Comparison of ENCODE assay signal across 13 mouse cellular contexts in genomic region chr13:42719401-42719800, GRCm38 (mm10). TPM values are rescaled to one million over a fixed set of nuclear protein-coding genes. Genes with fewer than 3 reads are reported as not detected.
A peak's percentile ranks its signal among the peaks of the same experiment; 100 is the strongest.
DNase-seq lines count a peak whose midpoint lies in the region; ATAC-seq and TF ChIP-seq lines count a peak whose summit lies in the region.
"Had no signal": no experiment of that assay in that cellular context is flagged by ENCODE, and none has a peak within 500 bp of the region (broad histone marks: within the 10 kb centered on the region; RNA-seq: fewer than 3 reads in every experiment).

No protein-coding gene starts in this region.

- intact Hi-C loops in gastrocnemius, postnatal 36 days (cut with DNase I): no loop called here

- TF ChIP-seq CTCF in lung, embryonic 14.5 days (IDR thresholded peaks at IDR 0.05; ENCODE audit: low read depth): no peak

- H3K9ac ChIP-seq in forebrain, embryonic 11.5 days (ENCODE audit: low read length): no peak overlapping the region
- H3K9ac ChIP-seq in forebrain, embryonic 14.5 days (ENCODE audit: low read length): no peak overlapping the region
- H3K9ac ChIP-seq in lung, embryonic 14.5 days: no peak overlapping the region
- H3K9ac ChIP-seq in hindbrain, embryonic 13.5 days: no peak overlapping the region
- H3K9ac ChIP-seq in neural tube, embryonic 12.5 days: no peak overlapping the region
- H3K9ac ChIP-seq: hindbrain, embryonic 15.5 days had no signal

- H3K9me3 ChIP-seq in forebrain, embryonic 11.5 days (ENCODE audit: control insufficient read depth, low read length): no peaks in the 10 kb centered on the region
- H3K9me3 ChIP-seq in forebrain, embryonic 14.5 days (replicated peaks; ENCODE audit: control insufficient read depth, low read length): no peaks in the 10 kb centered on the region
- H3K9me3 ChIP-seq in lung, embryonic 14.5 days (ENCODE audit: low read depth, low read length): no peaks in the 10 kb centered on the region
- H3K9me3 ChIP-seq in hindbrain, embryonic 13.5 days: no peaks in the 10 kb centered on the region
- no peaks in the 10 kb centered on the region for H3K9me3 ChIP-seq in neural tube, embryonic 12.5 days
- H3K9me3 ChIP-seq: hindbrain, embryonic 15.5 days had no signal

- H3K27ac ChIP-seq in forebrain, embryonic 11.5 days (ENCODE audit: low read depth, low read length): no peak overlapping the region
- H3K27ac ChIP-seq in forebrain, embryonic 14.5 days (ENCODE audit: low read depth, low read length): no peak overlapping the region
- no peak overlapping the region for H3K27ac ChIP-seq in lung, embryonic 14.5 days (ENCODE audit: low read depth)
- peak overlapping the region; percentile 50 for H3K27ac ChIP-seq in hindbrain, embryonic 13.5 days
- no peak overlapping the region for H3K27ac ChIP-seq in neural tube, embryonic 12.5 days
- H3K27ac ChIP-seq: hindbrain, embryonic 15.5 days had no signal

- no peaks in the 10 kb centered on the region for H3K27me3 ChIP-seq in forebrain, embryonic 11.5 days (ENCODE audit: control insufficient read depth, insufficient read depth, low read length)
- no peaks in the 10 kb centered on the region for H3K27me3 ChIP-seq in forebrain, embryonic 14.5 days (replicated peaks; ENCODE audit: control insufficient read depth, insufficient read depth, low read length)
- no peaks in the 10 kb centered on the region for H3K27me3 ChIP-seq in lung, embryonic 14.5 days (ENCODE audit: insufficient read depth, low read length)
- no peaks in the 10 kb centered on the region for H3K27me3 ChIP-seq in hindbrain, embryonic 13.5 days
- no peaks in the 10 kb centered on the region for H3K27me3 ChIP-seq in neural tube, embryonic 12.5 days (replicated peaks)
- H3K27me3 ChIP-seq: hindbrain, embryonic 15.5 days had no signal

- no peaks in the 10 kb centered on the region for H3K36me3 ChIP-seq in forebrain, embryonic 11.5 days (ENCODE audit: control insufficient read depth, insufficient read depth, low read length)
- no peaks in the 10 kb centered on the region for H3K36me3 ChIP-seq in forebrain, embryonic 14.5 days (ENCODE audit: control insufficient read depth, insufficient read depth, low read length)
- H3K36me3 ChIP-seq in lung, embryonic 14.5 days (ENCODE audit: insufficient read depth): no peaks in the 10 kb centered on the region
- no peaks in the 10 kb centered on the region for H3K36me3 ChIP-seq in hindbrain, embryonic 13.5 days
- no peaks in the 10 kb centered on the region for H3K36me3 ChIP-seq in neural tube, embryonic 12.5 days
- H3K36me3 ChIP-seq: hindbrain, embryonic 15.5 days had no signal

- no peak overlapping the region for H3K4me2 ChIP-seq in forebrain, embryonic 11.5 days (ENCODE audit: low read depth, low read length, severe bottlenecking)
- H3K4me2 ChIP-seq in forebrain, embryonic 14.5 days (ENCODE audit: low read length): no peak overlapping the region
- no peak overlapping the region for H3K4me2 ChIP-seq in lung, embryonic 14.5 days
- H3K4me2 ChIP-seq in hindbrain, embryonic 13.5 days: no peak overlapping the region
- H3K4me2 ChIP-seq in neural tube, embryonic 12.5 days (replicated peaks): 0 out of 2 replicates have a peak overlapping the region, but pooled peaks have one; percentile 7
- H3K4me2 ChIP-seq: hindbrain, embryonic 15.5 days had no signal

- peak; percentile 53 for DNase-seq in forebrain, embryonic 11.5 days (ENCODE audit: low spot score)
- no peak for DNase-seq in forebrain, embryonic 14.5 days (ENCODE audit: low spot score)
- peak; percentile 5 for DNase-seq in lung, embryonic 14.5 days
- no peak for DNase-seq in lung, adult 18-20 months
- DNase-seq in left cerebral cortex, adult 11 months (ENCODE audit: low spot score): no peak
- DNase-seq in gastrocnemius, postnatal 36 days: no peak
- DNase-seq: cerebellum, adult 9-11 months; liver; lung, postnatal 10 days had no signal

- no peak overlapping the region for H3K4me3 ChIP-seq in forebrain, embryonic 11.5 days (ENCODE audit: low read depth, low read length)
- no peak overlapping the region for H3K4me3 ChIP-seq in forebrain, embryonic 14.5 days (ENCODE audit: low read depth, low read length)
- H3K4me3 ChIP-seq in lung, embryonic 14.5 days (ENCODE audit: low read depth, low read length): no peak overlapping the region
- no peak overlapping the region for H3K4me3 ChIP-seq in hindbrain, embryonic 13.5 days
- H3K4me3 ChIP-seq in neural tube, embryonic 12.5 days: no peak overlapping the region
- H3K4me3 ChIP-seq: hindbrain, embryonic 15.5 days had no signal

- WGBS in forebrain, embryonic 11.5 days: 38% methylated on average over 9 of the region's 9 CpGs
- whole genome bisulfite sequencing in forebrain, embryonic 14.5 days: 36% methylated on average over 9 of the region's 9 CpGs
- WGBS in lung, embryonic 14.5 days: 26% methylated on average over 9 of the region's 9 CpGs
- WGBS in hindbrain, embryonic 13.5 days: 16% methylated on average over 9 of the region's 9 CpGs
- 7% methylated on average over 9 of the region's 9 CpGs for WGBS in neural tube, embryonic 12.5 days

- no peak for ATAC-seq in forebrain, embryonic 11.5 days (replicated peaks; ENCODE audit: low FRiP score)
- ATAC-seq in forebrain, embryonic 14.5 days: no peak
- no peak for ATAC-seq in lung, embryonic 14.5 days (ENCODE audit: insufficient read depth)
- ATAC-seq in hindbrain, embryonic 13.5 days (ENCODE audit: low FRiP score): no peak; the same call in 1 of the 2 replicates
- no peak for ATAC-seq in neural tube, embryonic 12.5 days (ENCODE audit: low FRiP score, low read depth)

- no peaks in the 10 kb centered on the region for H3K4me1 ChIP-seq in forebrain, embryonic 11.5 days (replicated peaks; ENCODE audit: control insufficient read depth, insufficient read depth, low read length)
- H3K4me1 ChIP-seq in forebrain, embryonic 14.5 days (ENCODE audit: control insufficient read depth, insufficient read depth, low read length): no peaks in the 10 kb centered on the region
- no peaks in the 10 kb centered on the region for H3K4me1 ChIP-seq in lung, embryonic 14.5 days (ENCODE audit: insufficient read depth)
- H3K4me1 ChIP-seq in hindbrain, embryonic 13.5 days (replicated peaks): peaks cover 18% of the 10 kb centered on the region
- peaks cover 9% of the 10 kb centered on the region; the same call in 1 of the 2 replicates for H3K4me1 ChIP-seq in neural tube, embryonic 12.5 days

RNA-seq across cellular contexts. Expression of gene Phactr1, which starts 39.0 kb away (rescaled TPM):
- polyA plus RNA-seq in forebrain, embryonic 11.5 days (2014; fragmentation: Nextera tagmentation; extraction: Ambion mirVana): 11.0 and 12.4 TPM in 2 replicates
- 47.3 and 56.1 TPM in 2 replicates for polyA plus RNA-seq in forebrain, embryonic 14.5 days (2014; fragmentation: Nextera tagmentation; extraction: Ambion mirVana)
- 4.2 and 5.2 TPM in 2 replicates for polyA plus RNA-seq in lung, embryonic 14.5 days (2014; fragmentation: Nextera tagmentation; extraction: Ambion mirVana)
- 46.7 and 46.9 TPM in 2 replicates for polyA plus RNA-seq in hindbrain, embryonic 13.5 days (2015; fragmentation: Nextera tagmentation; extraction: Ambion mirVana)
- 34.3 and 47.5 TPM in 2 replicates for polyA plus RNA-seq in neural tube, embryonic 12.5 days (2016; fragmentation: Nextera tagmentation; extraction: Ambion mirVana)
- total RNA-seq in gastrocnemius, postnatal 36 days (2021): 1 to 10 TPM; 1.4 to 1.5 TPM
- total RNA-seq: monocyte, adult 5-6 weeks had no signal

Comparison
In these comparisons a context has a peak if more than half of its experiments do, and no peak if none do; other contexts are left out.
1. DNase-seq: peak in forebrain, embryonic 11.5 days (single experiment) and lung, embryonic 14.5 days (single experiment); none in forebrain, embryonic 14.5 days (single experiment), lung, adult 18-20 months (0 of 2), left cerebral cortex, adult 11 months (single experiment) and gastrocnemius, postnatal 36 days (0 of 2).